Mouse (Mus musculus) neural tube, embryonic 11.5 days (tissue): ENCODE measurements at regions not wholly inside any gene's neighbourhood (a gene's known extent, or its start where the extent isn't known, plus 50 kb on each side); places are given as distances from the start of the nearest gene placed in this dataset.
"Not testable (repeated sequence)": the region's sequence is repeated elsewhere in the genome, so short reads cannot be mapped to it uniquely, and the experiment has no call there.

ENCODE experiments used
- ATAC-seq: fragments of 200-750 bp; cut with Nextera tagmentation; 2 replicates; pipeline ENCODE4 v1.8.0; 2017; ENCODE audit warnings: moderate number of reproducible peaks, mild to moderate bottlenecking, moderate TSS enrichment, moderate library complexity; ENCODE audit not compliant: insufficient read depth, low FRiP score, low TSS enrichment
- DNase-seq: peaks from one replicate; pipeline ENCODE4 v3.0.0-alpha.2; 2015; ENCODE audit warnings: low spot score
- H3K27ac ChIP-seq: fragments of 300-500 bp; sonication (generic); 2 replicates; pipeline ENCODE4 v1.5.1; 2014; ENCODE audit warnings: low read depth, mild to moderate bottlenecking, low read length
- H3K27me3 ChIP-seq: fragments of 300-500 bp; sonication (generic); 2 replicates; pipeline ENCODE4 v1.6.1; 2014; ENCODE audit warnings: mild to moderate bottlenecking, low read length, mixed read lengths; ENCODE audit not compliant: control insufficient read depth, insufficient read depth
- H3K36me3 ChIP-seq: fragments of 300-500 bp; sonication (generic); 2 replicates; pipeline ENCODE4 v1.6.1; 2014; ENCODE audit warnings: mild to moderate bottlenecking, low read length, moderate library complexity, mixed read lengths; ENCODE audit not compliant: control insufficient read depth, insufficient read depth
- H3K4me1 ChIP-seq: fragments of 300-500 bp; sonication (generic); 2 replicates; pipeline ENCODE4 v1.6.1; 2014; ENCODE audit warnings: low read length, mixed read lengths; ENCODE audit not compliant: control insufficient read depth, insufficient read depth
- H3K4me2 ChIP-seq: fragments of 300-500 bp; sonication (generic); 2 replicates; pipeline ENCODE4 v1.6.1; 2014; ENCODE audit warnings: low read depth, mild to moderate bottlenecking, moderate library complexity
- H3K4me3 ChIP-seq: fragments of 300-500 bp; sonication (generic); 2 replicates; pipeline ENCODE4 v1.5.1; 2014; ENCODE audit warnings: low read depth, low read length
- H3K9ac ChIP-seq: fragments of 300-500 bp; sonication (generic); 2 replicates; pipeline ENCODE4 v1.6.1; 2014; ENCODE audit warnings: mild to moderate bottlenecking, low read length
- H3K9me3 ChIP-seq: fragments of 300-500 bp; sonication (generic); 2 replicates; pipeline ENCODE4 v1.6.1; 2016; ENCODE audit warnings: low read length; ENCODE audit not compliant: control insufficient read depth
- WGBS: fragments of 180-500 bp; shearing (Covaris S2); extraction: QIAGEN DNeasy Blood & Tissue Kit; methylation state at CpG from one replicate; pipeline ENCODE4 v1.1.7; 2014; 5-methylcytosine and 5-hydroxymethylcytosine counted together

DNA sequence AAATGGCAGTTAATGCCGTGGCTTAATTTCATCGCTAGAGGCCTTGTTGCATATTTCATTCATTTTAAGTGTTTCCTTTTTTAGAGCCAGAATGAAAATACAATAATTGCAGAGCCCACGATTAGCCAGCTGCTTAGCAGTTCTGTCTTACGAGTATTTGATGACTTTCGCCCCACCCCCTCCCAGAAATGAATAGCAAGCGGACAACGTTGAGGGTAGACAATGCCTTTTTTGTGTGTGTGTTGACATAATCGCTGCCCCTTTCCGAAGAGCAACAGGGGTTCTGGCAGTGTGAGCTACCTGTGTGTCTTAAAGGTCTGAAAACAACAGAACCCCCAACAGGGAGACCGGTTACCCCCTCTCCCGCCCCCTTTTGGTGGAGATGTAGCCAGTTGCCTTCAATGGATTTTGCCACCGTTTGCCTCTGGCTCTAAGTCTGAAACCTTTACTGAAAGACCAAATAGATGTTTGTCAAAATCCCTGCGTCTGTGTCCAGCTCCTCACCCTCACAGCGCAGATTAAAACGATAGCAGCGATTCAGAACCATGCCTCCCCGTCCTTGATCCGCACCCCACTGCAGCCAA lies 242.6 kb upstream of the Gm6793 start:
- H3K9ac ChIP-seq = no peak overlapping the region
- H3K4me1 ChIP-seq = no peaks in the 10 kb centered on the region
- no peaks in the 10 kb centered on the region for H3K36me3 ChIP-seq
- 22% methylated on average over 18 of the region's 18 CpGs for WGBS
- no peak overlapping the region for H3K4me3 ChIP-seq
- peak overlapping the region; percentile 34 for H3K4me2 ChIP-seq
- DNase-seq = peak; percentile 31
- H3K9me3 ChIP-seq = no peaks in the 10 kb centered on the region
- ATAC-seq = no peak; the same call in 1 of the 2 replicates
- no peaks in the 10 kb centered on the region for H3K27me3 ChIP-seq
- H3K27ac ChIP-seq = no peak overlapping the region

GRCm38 (mm10) chr8:112246629-112247028 lies 231.8 kb upstream of the Gm6793 start:
- H3K4me2 ChIP-seq, H3K27ac ChIP-seq, H3K9me3 ChIP-seq, H3K4me1 ChIP-seq, H3K4me3 ChIP-seq, DNase-seq, H3K9ac ChIP-seq, H3K36me3 ChIP-seq, ATAC-seq, H3K27me3 ChIP-seq: not testable (repeated sequence)
- WGBS = 92% methylated on average over 2 of the region's 2 CpGs

DNA sequence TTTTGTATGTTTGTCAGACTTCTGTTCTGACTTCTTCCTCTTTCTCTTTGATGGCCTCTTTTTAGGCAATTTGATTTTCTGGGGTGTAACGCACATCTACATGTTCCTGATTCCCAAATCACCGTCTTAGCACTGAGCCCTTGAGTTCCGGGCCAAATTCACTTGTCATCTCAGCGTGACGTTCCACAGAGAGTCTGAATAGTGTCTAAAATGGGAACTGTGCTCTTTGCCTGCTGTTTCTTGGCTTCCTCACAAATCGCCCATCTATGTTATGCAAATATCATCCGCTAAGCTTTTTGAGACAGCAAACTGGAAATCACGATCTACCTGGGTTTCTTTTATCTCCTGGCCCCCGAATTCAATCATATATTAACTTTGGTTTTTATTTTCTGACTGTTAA lies 223.8 kb upstream of the Gm6793 start:
- Histone ChIP-seq H3K9ac (no peak overlapping the region), H3K4me2 (no peak overlapping the region), H3K27ac (no peak overlapping the region), H3K4me3 (no peak overlapping the region), H3K9me3 (no peaks in the 10 kb centered on the region), H3K36me3 (no peaks in the 10 kb centered on the region), H3K27me3 (no peaks in the 10 kb centered on the region), H3K4me1 (no peaks in the 10 kb centered on the region)
- no peak for ATAC-seq
- DNase-seq = no peak
- WGBS = 86% methylated on average over 9 of the region's 9 CpGs

DNA sequence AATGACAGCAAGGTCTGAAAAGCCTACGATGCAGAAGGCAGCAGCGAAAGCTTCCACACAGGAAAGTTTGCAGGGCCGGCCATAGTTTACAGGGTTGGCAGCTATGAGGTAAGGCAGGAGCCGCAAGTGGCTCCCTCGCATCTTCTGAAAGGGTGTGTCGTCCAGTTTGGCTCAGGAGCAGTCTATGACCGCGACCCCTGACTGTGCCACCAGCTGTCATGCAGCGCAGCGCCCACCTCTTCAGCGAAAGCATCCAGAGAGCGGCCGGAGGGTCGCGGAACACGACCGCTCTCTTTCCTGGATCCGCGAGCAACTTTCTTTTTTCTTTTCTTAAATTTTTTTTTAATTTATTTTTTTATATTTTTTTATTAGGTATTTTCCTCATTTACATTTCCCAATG lies 221.9 kb upstream of the Gm6793 start:
- not testable (repeated sequence) for H3K36me3 ChIP-seq, DNase-seq, H3K4me2 ChIP-seq, H3K4me3 ChIP-seq, H3K4me1 ChIP-seq, H3K9ac ChIP-seq, ATAC-seq, H3K27me3 ChIP-seq, H3K27ac ChIP-seq, H3K9me3 ChIP-seq
- 94% methylated on average over 19 of the region's 19 CpGs for WGBS

DNA sequence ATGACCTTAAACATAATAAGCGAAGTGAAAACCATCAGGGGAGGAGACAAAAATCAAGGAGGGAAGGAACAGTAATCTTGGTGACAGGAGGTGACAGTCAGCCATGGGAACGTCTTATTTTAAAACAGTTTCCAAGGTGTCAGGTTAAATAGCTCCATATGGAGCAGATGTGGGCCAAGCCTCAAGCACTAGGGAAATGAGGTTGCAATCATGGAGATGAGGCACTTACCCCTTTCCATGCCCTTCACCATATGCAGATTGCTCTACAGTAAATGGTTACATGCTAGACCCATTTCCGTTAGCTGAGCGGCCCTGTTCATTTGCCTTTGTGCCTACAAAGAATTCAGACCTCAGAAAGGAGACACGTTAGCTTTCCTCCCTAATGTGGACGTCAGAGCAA lies 204.8 kb upstream of the Gm6793 start:
- Histone ChIP-seq H3K9ac (no peak overlapping the region), H3K4me2 (no peak overlapping the region), H3K27ac (no peak overlapping the region), H3K27me3 (no peaks in the 10 kb centered on the region), H3K4me3 (no peak overlapping the region), H3K4me1 (no peaks in the 10 kb centered on the region), H3K9me3 (no peaks in the 10 kb centered on the region), H3K36me3 (no peaks in the 10 kb centered on the region)
- DNase-seq (no peak), ATAC-seq (no peak)
- 80% methylated on average over 6 of the region's 6 CpGs for WGBS

GRCm38 (mm10) chr8:112212170-112212569 lies 197.3 kb upstream of the Gm6793 start:
- Histone ChIP-seq H3K36me3 (no peaks in the 10 kb centered on the region), H3K4me2 (no peak overlapping the region), H3K27ac (no peak overlapping the region), H3K9me3 (no peaks in the 10 kb centered on the region), H3K4me3 (no peak overlapping the region), H3K4me1 (no peaks in the 10 kb centered on the region), H3K9ac (no peak overlapping the region), H3K27me3 (no peaks in the 10 kb centered on the region)
- 91% methylated on average over 5 of the region's 5 CpGs for WGBS
- DNase-seq = no peak
- no peak for ATAC-seq

GRCm38 (mm10) chr8:112196423-112196822 lies 181.6 kb upstream of the Gm6793 start:
- H3K4me2 ChIP-seq = no peak overlapping the region
- ATAC-seq (no peak), DNase-seq (no peak)
- H3K27me3 ChIP-seq = no peaks in the 10 kb centered on the region
- H3K9me3 ChIP-seq = no peaks in the 10 kb centered on the region
- no peaks in the 10 kb centered on the region for H3K36me3 ChIP-seq
- H3K9ac ChIP-seq = no peak overlapping the region
- no peak overlapping the region for H3K27ac ChIP-seq
- H3K4me1 ChIP-seq = no peaks in the 10 kb centered on the region
- no peak overlapping the region for H3K4me3 ChIP-seq
- WGBS = 63% methylated on average over 1 of the region's 1 CpGs

DNA sequence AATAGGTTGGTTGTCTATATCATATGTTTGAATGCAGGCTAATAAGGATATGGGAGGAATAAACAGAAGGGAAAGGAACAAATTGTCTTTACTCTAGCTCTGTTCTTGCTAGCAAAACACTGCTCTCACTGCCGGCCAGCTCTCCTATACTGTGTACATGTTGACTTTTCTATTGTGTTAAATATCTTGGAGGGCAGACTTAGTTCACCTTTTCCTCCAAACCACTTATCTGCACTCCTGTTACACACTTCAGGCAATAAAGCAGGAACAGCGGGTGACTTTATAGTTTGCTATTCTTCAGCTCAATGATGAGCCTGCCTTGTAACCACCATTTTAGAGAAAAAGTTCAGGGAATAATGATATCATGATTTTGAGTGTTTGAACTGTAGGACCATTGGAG lies 181.0 kb upstream of the Gm6793 start:
- Histone ChIP-seq H3K4me2 (no peak overlapping the region), H3K27me3 (no peaks in the 10 kb centered on the region), H3K36me3 (no peaks in the 10 kb centered on the region), H3K4me3 (no peak overlapping the region), H3K27ac (no peak overlapping the region), H3K4me1 (no peaks in the 10 kb centered on the region), H3K9me3 (no peaks in the 10 kb centered on the region), H3K9ac (no peak overlapping the region)
- 81% methylated on average over 2 of the region's 2 CpGs for WGBS
- no peak for DNase-seq
- no peak for ATAC-seq

GRCm38 (mm10) chr8:112191846-112192245 lies 177.0 kb upstream of the Gm6793 start:
- Histone ChIP-seq H3K9me3 (no peaks in the 10 kb centered on the region), H3K9ac (no peak overlapping the region), H3K4me1 (no peaks in the 10 kb centered on the region), H3K4me2 (no peak overlapping the region), H3K36me3 (no peaks in the 10 kb centered on the region), H3K27me3 (no peaks in the 10 kb centered on the region), H3K4me3 (no peak overlapping the region), H3K27ac (no peak overlapping the region)
- DNase-seq (no peak), ATAC-seq (no peak)
- WGBS = 87% methylated on average over 3 of the region's 3 CpGs
